Mouse (Mus musculus): ENCODE measurements at regions not wholly inside any gene's neighbourhood (a gene's known extent, or its start where the extent isn't known, plus 50 kb on each side); places are given as distances from the start of the nearest gene placed in this dataset.

GRCm38 (mm10) chr5:101239298-101240118 lies 394.0 kb downstream of the Gpat3 start:
- peak; percentile 5 for DNase-seq
- WGBS: 24% methylated on average over 16 of the region's 16 CpGs
- TF ChIP-seq CTCF (IDR thresholded peaks at IDR 0.05; ENCODE audit: insufficient read depth, low read length) (no peak), POLR2A (IDR thresholded peaks at IDR 0.05; ENCODE audit: borderline replicate concordance, extremely low read depth, low read depth, low read length) (no peak)
- Histone ChIP-seq H3K4me3 (replicated peaks; ENCODE audit: extremely low read depth, low read depth, low read length) (peak overlapping the region; percentile 97), H3K4me1 (ENCODE audit: control insufficient read depth, insufficient read depth, low read length) (no peaks in the 10 kb centered on the region)

DNA sequence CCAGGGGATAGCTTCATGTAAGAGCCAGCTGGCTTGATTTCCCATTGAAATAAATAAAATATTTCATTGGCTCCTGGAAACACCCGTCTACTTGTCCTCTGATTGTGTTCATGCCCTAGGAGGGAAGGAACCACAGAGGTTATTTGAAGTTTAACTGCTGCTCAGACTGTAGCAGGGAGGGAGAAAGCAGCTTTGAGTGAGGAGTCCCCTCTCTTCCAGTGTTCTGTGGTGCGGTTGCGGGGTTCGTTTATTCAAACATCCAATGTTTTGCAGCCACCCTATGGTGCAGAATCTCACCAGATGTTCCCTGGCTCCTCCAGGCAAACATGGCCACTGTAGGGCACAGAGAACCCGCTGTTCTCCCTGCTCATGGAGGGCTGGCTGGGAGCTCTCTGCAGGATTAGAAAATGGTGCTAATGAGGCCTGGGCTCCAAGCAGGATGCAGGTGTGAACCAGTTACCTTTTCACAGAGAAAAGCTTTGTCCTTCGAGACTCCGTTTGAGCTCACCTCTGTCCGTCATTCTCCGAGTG lies 390.7 kb downstream of the Gpat3 start:
- no peaks in the 10 kb centered on the region for H3K4me1 ChIP-seq (ENCODE audit: control insufficient read depth, insufficient read depth, low read length)
- no peak for DNase-seq
- WGBS: 80% methylated on average over 9 of the region's 9 CpGs
- no peak overlapping the region for H3K4me3 ChIP-seq (replicated peaks; ENCODE audit: extremely low read depth, low read depth, low read length)
- TF ChIP-seq CTCF (IDR thresholded peaks at IDR 0.05; ENCODE audit: insufficient read depth, low read length): no peak
- TF ChIP-seq POLR2A (IDR thresholded peaks at IDR 0.05; ENCODE audit: borderline replicate concordance, extremely low read depth, low read depth, low read length): no peak

DNA sequence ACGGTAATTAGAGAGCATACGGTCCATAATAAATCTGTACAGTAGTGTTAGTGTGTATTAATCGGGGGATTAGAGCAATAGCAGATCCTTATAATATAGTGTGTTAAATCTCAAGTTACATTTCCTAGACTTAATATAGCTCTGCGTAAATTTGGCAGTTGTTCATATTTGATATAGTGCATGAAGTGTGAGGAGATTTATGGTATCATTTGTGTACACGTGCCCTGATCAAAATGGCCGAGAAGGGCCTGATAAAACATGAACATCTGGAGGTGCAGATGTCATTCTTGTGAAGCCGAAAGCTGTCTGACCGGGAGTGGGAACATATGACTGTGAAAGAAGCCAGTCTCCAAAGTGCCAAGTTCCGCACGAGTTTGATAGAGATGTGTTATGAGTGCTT lies 376.9 kb downstream of the Gpat3 start:
- WGBS: 63% methylated on average over 10 of the region's 10 CpGs
- no peak for TF ChIP-seq CTCF (IDR thresholded peaks at IDR 0.05; ENCODE audit: insufficient read depth, low read length)
- no peak for TF ChIP-seq POLR2A (IDR thresholded peaks at IDR 0.05; ENCODE audit: borderline replicate concordance, extremely low read depth, low read depth, low read length)
- no peak for DNase-seq

DNA sequence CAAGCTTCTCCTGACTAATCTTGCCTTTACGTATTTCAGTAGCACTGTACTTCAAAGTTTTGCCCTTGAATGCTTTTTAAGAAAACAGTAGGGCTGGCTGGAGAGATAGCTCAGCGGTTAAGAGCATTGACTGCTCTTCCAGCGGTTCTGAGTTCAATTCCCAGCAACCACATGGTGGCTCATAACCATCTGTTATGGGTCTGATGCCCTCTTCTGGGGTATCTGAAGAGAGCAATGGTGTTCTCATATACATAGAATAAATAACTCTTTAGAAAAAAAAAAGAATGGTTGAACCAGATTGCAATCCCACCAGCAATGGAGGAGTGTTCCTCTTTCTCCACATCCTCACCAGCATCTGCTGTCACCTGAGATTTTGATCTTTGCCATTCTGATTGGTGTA lies 372.6 kb downstream of the Gpat3 start:
- DNase-seq: no peak
- WGBS: 92% methylated on average over 3 of the region's 3 CpGs
- Histone ChIP-seq H3K4me3 (replicated peaks; ENCODE audit: extremely low read depth, low read depth, low read length) (no peak overlapping the region), H3K4me1 (ENCODE audit: control insufficient read depth, insufficient read depth, low read length) (no peaks in the 10 kb centered on the region)
- TF ChIP-seq POLR2A (IDR thresholded peaks at IDR 0.05; ENCODE audit: borderline replicate concordance, extremely low read depth, low read depth, low read length): no peak

More for the DNA sequence above, 376.9 kb downstream of the Gpat3 start:
- Histone ChIP-seq H3K4me3 (replicated peaks; ENCODE audit: extremely low read depth, low read depth, low read length) (no peak overlapping the region), H3K4me1 (ENCODE audit: control insufficient read depth, insufficient read depth, low read length) (no peaks in the 10 kb centered on the region)

- no peak for TF ChIP-seq POLR2A (IDR thresholded peaks at IDR 0.05; ENCODE audit: borderline replicate concordance, extremely low read depth, low read depth, low read length)
- TF ChIP-seq CTCF (IDR thresholded peaks at IDR 0.05; ENCODE audit: insufficient read depth, low read length): no peak
- H3K4me1 ChIP-seq (ENCODE audit: control insufficient read depth, insufficient read depth, low read length): no peaks in the 10 kb centered on the region
- 78% methylated on average over 10 of the region's 10 CpGs for WGBS
- H3K4me3 ChIP-seq (replicated peaks; ENCODE audit: extremely low read depth, low read depth, low read length): no peak overlapping the region
- no peak for DNase-seq
These were observed 371.5 kb downstream of the Gpat3 start for GRCm38 (mm10) chr5:101216837-101217571.

- Histone ChIP-seq H3K4me3 (replicated peaks; ENCODE audit: extremely low read depth, low read depth, low read length) (no peak overlapping the region), H3K4me1 (ENCODE audit: control insufficient read depth, insufficient read depth, low read length) (no peaks in the 10 kb centered on the region)
- no peak for DNase-seq
- WGBS: 80% methylated on average over 4 of the region's 4 CpGs
- TF ChIP-seq POLR2A (IDR thresholded peaks at IDR 0.05; ENCODE audit: borderline replicate concordance, extremely low read depth, low read depth, low read length): no peak
- no peak for TF ChIP-seq CTCF (IDR thresholded peaks at IDR 0.05; ENCODE audit: insufficient read depth, low read length)
These were observed 366.5 kb downstream of the Gpat3 start for GRCm38 (mm10) chr5:101211974-101212373.

DNA sequence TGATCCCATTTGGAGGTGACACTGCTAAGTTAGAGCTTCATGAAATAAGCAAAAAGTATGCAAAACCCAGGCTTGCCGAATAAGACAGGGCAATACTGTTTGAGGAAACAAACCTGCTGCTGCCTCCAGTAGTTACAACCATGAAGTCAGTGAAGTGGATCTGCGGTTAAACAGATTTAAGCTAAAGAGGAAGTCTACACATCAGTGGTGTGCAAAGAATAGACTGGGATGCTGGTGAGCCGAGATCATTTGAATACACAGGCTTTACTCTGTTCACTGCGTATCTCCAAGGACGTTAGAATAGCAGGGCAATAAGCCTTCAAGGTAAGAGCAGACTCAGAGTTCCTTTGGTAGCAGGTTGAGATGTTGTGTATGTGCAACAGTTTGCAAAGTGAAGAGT lies 362.6 kb downstream of the Gpat3 start:
- no peaks in the 10 kb centered on the region for H3K4me1 ChIP-seq (ENCODE audit: control insufficient read depth, insufficient read depth, low read length)
- TF ChIP-seq POLR2A (IDR thresholded peaks at IDR 0.05; ENCODE audit: borderline replicate concordance, extremely low read depth, low read depth, low read length): no peak
- H3K4me3 ChIP-seq (replicated peaks; ENCODE audit: extremely low read depth, low read depth, low read length): no peak overlapping the region
- DNase-seq: no peak
- 81% methylated on average over 5 of the region's 5 CpGs for WGBS

DNA sequence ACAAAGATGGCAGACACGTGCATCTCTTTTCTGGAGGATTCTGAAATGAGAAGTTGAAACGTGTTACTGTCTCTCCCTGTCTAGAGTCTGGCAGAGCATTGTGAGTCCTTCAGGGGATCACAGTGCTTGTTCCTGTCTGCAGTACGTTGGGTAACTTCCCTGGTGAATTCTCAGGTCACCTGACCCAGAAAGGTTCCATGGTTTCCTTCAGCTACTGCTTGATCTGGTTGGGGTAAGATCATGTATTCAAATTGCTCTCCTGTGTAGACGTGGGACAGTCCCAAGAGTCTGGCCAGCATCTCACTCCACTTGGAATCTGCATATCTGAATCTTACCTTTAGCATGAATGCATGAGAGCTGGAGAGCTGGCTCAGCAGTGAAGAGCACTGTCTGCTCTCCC lies 350.0 kb downstream of the Gpat3 start:
- no peak for DNase-seq
- no peaks in the 10 kb centered on the region for H3K4me1 ChIP-seq (ENCODE audit: control insufficient read depth, insufficient read depth, low read length)
- TF ChIP-seq POLR2A (IDR thresholded peaks at IDR 0.05; ENCODE audit: borderline replicate concordance, extremely low read depth, low read depth, low read length) (no peak), CTCF (IDR thresholded peaks at IDR 0.05; ENCODE audit: insufficient read depth, low read length) (no peak)
- no peak overlapping the region for H3K4me3 ChIP-seq (replicated peaks; ENCODE audit: extremely low read depth, low read depth, low read length)
- WGBS: 66% methylated on average over 4 of the region's 4 CpGs

DNA sequence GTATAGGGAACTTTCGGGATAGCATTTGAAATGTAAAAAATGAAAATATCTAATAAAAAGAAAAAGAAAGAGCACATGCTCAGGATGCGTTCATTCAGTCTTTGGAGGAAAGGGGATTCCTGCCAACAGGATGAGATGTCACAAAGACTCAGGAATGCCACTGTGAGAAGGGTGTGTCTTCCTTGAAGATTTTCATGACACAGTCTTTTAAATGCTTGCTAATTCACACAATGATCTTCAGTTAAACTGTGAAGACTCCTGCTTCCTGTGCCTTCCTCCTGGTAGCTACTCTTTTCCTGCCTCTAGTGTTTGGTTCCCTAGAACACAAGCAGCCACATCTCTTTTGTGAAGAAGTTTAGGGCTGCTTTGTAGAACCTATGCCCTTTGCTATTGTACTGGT lies 345.5 kb downstream of the Gpat3 start:
- no peak for DNase-seq
- TF ChIP-seq POLR2A (IDR thresholded peaks at IDR 0.05; ENCODE audit: borderline replicate concordance, extremely low read depth, low read depth, low read length) (no peak), CTCF (IDR thresholded peaks at IDR 0.05; ENCODE audit: insufficient read depth, low read length) (no peak)
- H3K4me1 ChIP-seq (ENCODE audit: control insufficient read depth, insufficient read depth, low read length): no peaks in the 10 kb centered on the region
- 75% methylated on average over 2 of the region's 2 CpGs for WGBS
- no peak overlapping the region for H3K4me3 ChIP-seq (replicated peaks; ENCODE audit: extremely low read depth, low read depth, low read length)
